Mouse (Mus musculus) macrophage (primary cell): ENCODE measurements at regions not wholly inside any gene's neighbourhood (a gene's known extent, or its start where the extent isn't known, plus 50 kb on each side); places are given as distances from the start of the nearest gene placed in this dataset.

Experiments used
- H3K27ac ChIP-seq: fragments of 350-480 bp; formaldehyde crosslinking; 2 replicates; pipeline ENCODE4 v1.9.0; 2021
- H3K36me3 ChIP-seq: fragments of 350-480 bp; formaldehyde crosslinking; 2 replicates; pipeline ENCODE4 v1.9.0; 2021; ENCODE audit errors: inconsistent target
- H3K4me3 ChIP-seq: fragments of 350-480 bp; formaldehyde crosslinking; 2 replicates; pipeline ENCODE4 v1.9.0; 2021; ENCODE audit errors: inconsistent target
- H3K79me2 ChIP-seq: fragments of 350-480 bp; formaldehyde crosslinking; 2 replicates; pipeline ENCODE4 v1.9.0; 2021; ENCODE audit errors: inconsistent target
- WGBS: methylation state at CpG from one replicate; pipeline ENCODE4 v1.1.7; 2026; ENCODE audit warnings: inconsistent platforms; ENCODE audit not compliant: missing documents; 5-methylcytosine and 5-hydroxymethylcytosine counted together

GRCm38 (mm10) chr10:66433490-66433889 is 662.4 kb upstream of the Jmjd1c start:
- Histone ChIP-seq H3K36me3 (no peaks in the 10 kb centered on the region), H3K79me2 (no peaks in the 10 kb centered on the region), H3K4me3 (no peak overlapping the region), H3K27ac (no peak overlapping the region)
- WGBS, result 61% methylated on average over 2 of the region's 2 CpGs

- Histone ChIP-seq H3K79me2 (no peaks in the 10 kb centered on the region), H3K4me3 (no peak overlapping the region), H3K36me3 (no peaks in the 10 kb centered on the region), H3K27ac (no peak overlapping the region)
- 87% methylated on average over 4 of the region's 4 CpGs for WGBS
Observed at GRCm38 (mm10) chr10:66470684-66471083, 625.2 kb upstream of the Jmjd1c start.

GRCm38 (mm10) chr10:66472038-66472437 is 623.9 kb upstream of the Jmjd1c start:
- H3K79me2 ChIP-seq, result no peaks in the 10 kb centered on the region
- no peak overlapping the region for H3K27ac ChIP-seq
- WGBS, result 65% methylated on average over 4 of the region's 4 CpGs
- no peak overlapping the region for H3K4me3 ChIP-seq
- no peaks in the 10 kb centered on the region for H3K36me3 ChIP-seq

- no peak overlapping the region for H3K4me3 ChIP-seq
Observed at GRCm38 (mm10) chr10:66475187-66475735, 620.7 kb upstream of the Jmjd1c start.

GRCm38 (mm10) chr10:66490871-66491270 is 605.1 kb upstream of the Jmjd1c start:
- Histone ChIP-seq H3K4me3 (no peak overlapping the region), H3K27ac (no peak overlapping the region), H3K36me3 (no peaks in the 10 kb centered on the region), H3K79me2 (no peaks in the 10 kb centered on the region)
- WGBS, result 90% methylated on average over 5 of the region's 5 CpGs

More at GRCm38 (mm10) chr10:66475187-66475735, 620.7 kb upstream of the Jmjd1c start:
- WGBS, result 82% methylated on average over 1 of the region's 1 CpGs
- Histone ChIP-seq H3K36me3 (no peaks in the 10 kb centered on the region), H3K79me2 (no peaks in the 10 kb centered on the region), H3K27ac (no peak overlapping the region)

- no peak overlapping the region for H3K4me3 ChIP-seq
- H3K79me2 ChIP-seq, result no peaks in the 10 kb centered on the region
- H3K36me3 ChIP-seq, result no peaks in the 10 kb centered on the region
- no peak overlapping the region for H3K27ac ChIP-seq
- WGBS, result 68% methylated on average over 10 of the region's 10 CpGs
Observed at GRCm38 (mm10) chr10:66491850-66492249, 604.1 kb upstream of the Jmjd1c start.

- Histone ChIP-seq H3K27ac (no peak overlapping the region), H3K79me2 (no peaks in the 10 kb centered on the region), H3K4me3 (no peak overlapping the region), H3K36me3 (no peaks in the 10 kb centered on the region)
- 88% methylated on average over 5 of the region's 5 CpGs for WGBS
Observed at GRCm38 (mm10) chr10:66539846-66540245, 556.1 kb upstream of the Jmjd1c start.

- 75% methylated on average over 2 of the region's 2 CpGs for WGBS
- Histone ChIP-seq H3K4me3 (no peak overlapping the region), H3K27ac (no peak overlapping the region), H3K79me2 (no peaks in the 10 kb centered on the region), H3K36me3 (no peaks in the 10 kb centered on the region)
Observed at GRCm38 (mm10) chr10:66546656-66547055, 549.3 kb upstream of the Jmjd1c start.

GRCm38 (mm10) chr10:66547660-66548059 is 548.3 kb upstream of the Jmjd1c start:
- Histone ChIP-seq H3K4me3 (no peak overlapping the region), H3K79me2 (no peaks in the 10 kb centered on the region), H3K27ac (no peak overlapping the region), H3K36me3 (no peaks in the 10 kb centered on the region)
- WGBS, result 53% methylated on average over 3 of the region's 3 CpGs

GRCm38 (mm10) chr10:66548073-66548472 is 547.9 kb upstream of the Jmjd1c start:
- Histone ChIP-seq H3K36me3 (no peaks in the 10 kb centered on the region), H3K79me2 (no peaks in the 10 kb centered on the region), H3K27ac (no peak overlapping the region), H3K4me3 (no peak overlapping the region)
- 90% methylated on average over 4 of the region's 4 CpGs for WGBS

- WGBS, result 68% methylated on average over 3 of the region's 3 CpGs
- Histone ChIP-seq H3K36me3 (no peaks in the 10 kb centered on the region), H3K27ac (no peak overlapping the region), H3K4me3 (no peak overlapping the region), H3K79me2 (no peaks in the 10 kb centered on the region)
Observed at GRCm38 (mm10) chr10:66552919-66553318, 543.0 kb upstream of the Jmjd1c start.

GRCm38 (mm10) chr10:66554259-66554658 is 541.7 kb upstream of the Jmjd1c start:
- H3K27ac ChIP-seq, result no peak overlapping the region
- H3K36me3 ChIP-seq, result no peaks in the 10 kb centered on the region
- 50% methylated on average over 1 of the region's 1 CpGs for WGBS
- H3K4me3 ChIP-seq, result no peak overlapping the region
- no peaks in the 10 kb centered on the region for H3K79me2 ChIP-seq

- Histone ChIP-seq H3K4me3 (no peak overlapping the region), H3K27ac (no peak overlapping the region), H3K36me3 (no peaks in the 10 kb centered on the region), H3K79me2 (no peaks in the 10 kb centered on the region)
- WGBS, result 80% methylated on average over 6 of the region's 6 CpGs
Observed at GRCm38 (mm10) chr10:66558097-66558840, 537.7 kb upstream of the Jmjd1c start.

GRCm38 (mm10) chr10:66565374-66565773 is 530.6 kb upstream of the Jmjd1c start:
- Histone ChIP-seq H3K79me2 (no peaks in the 10 kb centered on the region), H3K36me3 (no peaks in the 10 kb centered on the region), H3K27ac (no peak overlapping the region), H3K4me3 (no peak overlapping the region)
- 89% methylated on average over 6 of the region's 6 CpGs for WGBS

GRCm38 (mm10) chr10:66574846-66575535 is 520.9 kb upstream of the Jmjd1c start:
- 57% methylated on average over 10 of the region's 10 CpGs for WGBS
- Histone ChIP-seq H3K27ac (no peak overlapping the region), H3K79me2 (no peaks in the 10 kb centered on the region), H3K36me3 (no peaks in the 10 kb centered on the region), H3K4me3 (no peak overlapping the region)
